Mouse (Mus musculus) 416B (cell line): ENCODE measurements at regions not wholly inside any gene's neighbourhood (a gene's known extent, or its start where the extent isn't known, plus 50 kb on each side); places are given as distances from the start of the nearest gene placed in this dataset.

Experiments used
- DNase-seq: peaks from one replicate; pipeline ENCODE4 v3.0.0; 2011; ENCODE audit warnings: low read depth

GRCm38 (mm10) chr15:26051415-26051814, 67.2 kb downstream of the Zfp622 start:
- peak; percentile 40 for DNase-seq

DNA sequence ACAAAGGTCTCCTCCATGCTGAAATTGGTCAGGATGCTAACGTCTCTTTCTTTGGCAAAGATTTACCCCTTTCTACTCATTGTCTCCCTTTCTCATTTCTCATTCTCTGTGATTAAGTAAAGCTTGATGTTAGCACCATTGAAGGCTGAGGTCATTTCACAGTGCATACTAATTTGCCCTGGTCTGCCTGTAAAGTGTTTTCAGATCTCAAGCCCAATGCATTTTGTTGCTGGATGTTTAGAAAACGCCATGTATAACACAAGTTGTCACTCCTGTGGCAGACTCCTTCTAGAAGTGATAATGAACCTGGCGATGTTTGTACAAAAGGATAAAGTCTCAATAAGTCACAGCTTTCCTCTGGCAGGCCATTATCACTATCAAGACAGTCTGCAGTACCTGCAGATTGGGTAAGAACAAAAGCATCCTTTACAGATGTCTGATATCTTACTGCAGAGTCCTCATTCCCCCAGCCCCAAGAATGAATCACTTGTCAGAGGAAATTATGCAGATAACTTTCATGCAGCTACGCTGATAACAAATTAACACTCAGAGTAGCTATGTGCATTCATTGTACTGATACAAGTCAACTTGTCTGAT, 68.7 kb downstream of the Zfp622 start:
- DNase-seq = no peak

- DNase-seq = no peak
Observed at GRCm38 (mm10) chr15:26058019-26058418, 73.9 kb downstream of the Zfp622 start.

GRCm38 (mm10) chr15:26100199-26100598, 116.0 kb downstream of the Zfp622 start:
- peak; percentile 13 for DNase-seq

GRCm38 (mm10) chr15:26107993-26108392, 123.8 kb downstream of the Zfp622 start:
- DNase-seq = no peak

- no peak for DNase-seq
Observed at GRCm38 (mm10) chr15:26144197-26144596, 160.0 kb downstream of the Zfp622 start.

DNA sequence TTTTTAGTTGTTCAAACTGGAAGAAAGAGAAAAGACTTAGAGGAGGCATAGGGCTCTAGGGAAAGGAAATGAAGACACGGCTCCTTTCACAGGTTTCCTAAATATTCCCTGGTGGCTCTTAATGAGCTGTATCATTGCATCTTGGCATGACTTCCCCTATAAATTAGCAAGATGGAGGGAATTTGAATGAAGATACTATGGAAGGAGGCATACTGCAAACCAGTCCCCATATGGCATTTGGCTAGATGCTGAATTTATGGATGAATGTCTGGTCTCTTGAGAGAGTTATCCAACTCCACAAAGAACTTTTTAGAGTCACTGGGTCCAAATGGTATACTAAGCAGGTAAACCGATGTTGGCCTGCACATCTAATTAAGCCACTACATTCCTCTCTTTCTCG, 150.3 kb upstream of the March11 start:
- DNase-seq = no peak

GRCm38 (mm10) chr15:26184930-26185329, 123.9 kb upstream of the March11 start:
- peak; percentile 0 for DNase-seq

GRCm38 (mm10) chr15:26195576-26195975, 113.3 kb upstream of the March11 start:
- DNase-seq = no peak

GRCm38 (mm10) chr15:26206837-26207236, 102.0 kb upstream of the March11 start:
- no peak for DNase-seq

GRCm38 (mm10) chr15:26220855-26221254, 88.0 kb upstream of the March11 start:
- no peak for DNase-seq

GRCm38 (mm10) chr15:26228646-26229045, 80.2 kb upstream of the March11 start:
- no peak for DNase-seq
